Mouse (Mus musculus): ENCODE measurements around the gene Hmmr.

Hmmr gene

DNA sequence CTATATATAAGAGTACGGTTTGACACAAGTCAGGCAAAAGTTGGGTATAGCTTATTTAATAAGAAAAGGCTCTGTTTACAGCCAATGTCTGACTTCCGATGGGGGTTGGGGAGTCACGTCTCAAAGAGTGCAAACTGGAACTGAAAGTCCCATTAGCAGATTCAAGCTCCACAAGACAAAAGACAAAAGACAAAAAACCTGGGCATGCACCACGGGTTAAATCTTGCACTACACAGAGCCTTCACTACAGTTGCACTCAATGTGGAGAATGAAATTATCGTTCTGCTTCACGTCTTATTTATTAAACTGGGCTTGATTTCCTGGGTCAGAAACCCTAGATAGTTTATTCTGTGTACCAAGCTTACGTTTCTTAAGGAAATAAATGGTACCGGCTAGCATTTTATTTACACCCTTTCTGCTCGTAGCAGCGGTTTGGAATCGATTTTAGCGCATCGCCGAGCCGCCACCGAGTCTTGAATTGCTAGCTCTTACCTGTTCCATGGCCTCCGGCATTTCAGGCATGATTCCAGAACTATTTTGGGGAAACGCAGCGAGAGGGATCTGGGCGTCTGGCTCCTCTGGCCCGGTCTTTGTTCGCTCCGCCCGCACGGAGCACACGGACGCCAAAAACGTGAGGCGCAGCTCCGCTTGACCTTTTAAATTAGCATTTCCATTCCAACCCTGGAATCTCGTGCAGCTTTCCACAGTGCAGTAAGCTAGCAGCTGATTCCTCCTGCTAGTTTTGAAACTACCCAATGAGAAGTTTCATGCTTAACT is 38.7 kb downstream of the Hmmr start:
- peak; percentile 48 for DNase-seq (ENCODE audit: low spot score)

DNA sequence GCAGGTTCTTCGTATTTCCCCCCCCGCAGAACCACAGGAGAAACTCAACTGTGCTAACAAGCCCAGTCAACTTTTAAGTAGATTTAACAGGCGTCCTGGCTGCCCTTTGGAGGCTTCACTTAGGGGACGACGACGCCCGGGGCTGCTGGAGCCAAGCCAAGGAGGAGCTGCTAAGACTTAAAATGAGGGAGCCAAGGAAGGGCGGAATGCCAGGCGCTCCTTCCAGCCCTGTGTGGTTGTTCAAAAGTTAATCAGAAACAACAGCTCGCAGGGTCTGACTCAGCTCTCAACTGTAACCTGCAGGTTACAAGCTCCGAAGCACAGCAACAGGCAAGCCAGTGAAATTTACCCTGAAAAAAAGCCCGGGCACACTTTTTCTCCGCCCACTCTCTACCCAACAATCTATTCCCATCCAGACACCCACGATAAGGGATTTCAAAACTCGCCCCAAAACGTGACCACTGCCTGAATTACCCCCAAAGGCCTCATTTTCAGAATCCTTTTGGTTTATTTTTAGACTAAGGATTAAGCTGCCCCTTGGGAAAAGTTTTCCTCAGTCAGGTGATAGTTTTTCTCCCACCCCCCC is 39.8 kb downstream of the Hmmr start:
- peak; percentile 57 for DNase-seq (ENCODE audit: low spot score)

DNA sequence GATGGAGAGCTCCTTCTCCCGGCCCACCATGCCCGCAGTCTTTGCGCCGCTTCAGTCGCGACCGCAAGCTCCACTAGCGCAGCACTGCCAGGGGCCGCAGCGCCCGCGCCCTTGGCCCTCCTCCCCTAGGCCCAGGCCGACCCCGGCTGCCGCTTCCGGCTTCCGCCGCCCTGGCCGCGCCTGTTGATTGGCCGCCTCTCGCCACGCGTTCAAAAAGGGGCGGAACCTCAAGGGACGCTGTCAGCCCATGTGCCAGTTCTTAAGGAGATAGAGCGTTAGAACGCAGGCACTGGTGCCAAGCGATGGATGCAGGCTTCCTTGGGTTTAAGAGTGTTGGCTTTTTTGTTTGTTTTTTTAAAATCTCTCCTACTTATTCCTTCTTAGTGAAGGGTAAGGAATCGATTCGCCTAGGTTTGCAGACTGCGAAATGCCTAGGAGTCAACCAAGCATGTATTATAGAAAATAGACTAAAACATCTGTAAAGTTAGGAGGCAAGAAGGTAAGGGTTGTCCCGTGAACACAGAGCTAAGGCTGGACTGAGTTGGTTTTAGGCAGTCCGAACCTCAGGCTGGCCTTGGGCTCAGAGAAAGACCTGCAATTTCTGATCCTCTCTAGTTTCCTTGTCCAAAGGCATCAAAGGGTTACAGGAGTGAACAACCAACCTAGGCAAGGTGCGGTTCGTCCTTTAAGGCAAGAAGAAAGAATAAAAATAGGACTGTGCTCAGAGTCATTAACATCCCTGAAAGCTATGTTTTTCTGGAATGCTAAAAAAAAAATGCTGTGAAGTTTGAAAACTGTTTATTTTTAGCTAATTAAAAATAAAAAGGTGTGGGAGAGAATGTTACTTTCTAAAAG is 40.5 kb downstream of the Hmmr start:
- DNase-seq (ENCODE audit: low spot score): peak; percentile 92

DNA sequence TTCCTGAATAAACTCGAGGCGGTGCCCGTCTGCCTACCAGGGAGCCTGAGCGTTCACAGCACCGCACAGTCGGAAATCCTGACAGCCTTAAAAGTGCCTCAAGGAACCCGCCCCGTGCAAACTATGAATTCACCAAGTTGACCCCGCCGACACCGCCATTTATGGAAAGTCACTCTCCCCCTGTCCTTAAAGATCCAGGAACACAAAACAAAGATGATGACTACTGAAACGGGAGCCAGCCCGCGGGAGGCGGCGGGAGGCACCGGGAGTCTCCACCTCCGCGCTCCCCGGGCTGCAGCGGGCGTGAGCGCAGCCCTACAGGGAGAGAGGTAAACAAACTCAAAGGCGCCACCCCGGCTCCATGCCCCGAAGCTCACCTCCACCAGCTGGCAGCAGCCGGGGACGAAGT is 41.1 kb downstream of the Hmmr start:
- no peak for DNase-seq (ENCODE audit: low spot score)

DNA sequence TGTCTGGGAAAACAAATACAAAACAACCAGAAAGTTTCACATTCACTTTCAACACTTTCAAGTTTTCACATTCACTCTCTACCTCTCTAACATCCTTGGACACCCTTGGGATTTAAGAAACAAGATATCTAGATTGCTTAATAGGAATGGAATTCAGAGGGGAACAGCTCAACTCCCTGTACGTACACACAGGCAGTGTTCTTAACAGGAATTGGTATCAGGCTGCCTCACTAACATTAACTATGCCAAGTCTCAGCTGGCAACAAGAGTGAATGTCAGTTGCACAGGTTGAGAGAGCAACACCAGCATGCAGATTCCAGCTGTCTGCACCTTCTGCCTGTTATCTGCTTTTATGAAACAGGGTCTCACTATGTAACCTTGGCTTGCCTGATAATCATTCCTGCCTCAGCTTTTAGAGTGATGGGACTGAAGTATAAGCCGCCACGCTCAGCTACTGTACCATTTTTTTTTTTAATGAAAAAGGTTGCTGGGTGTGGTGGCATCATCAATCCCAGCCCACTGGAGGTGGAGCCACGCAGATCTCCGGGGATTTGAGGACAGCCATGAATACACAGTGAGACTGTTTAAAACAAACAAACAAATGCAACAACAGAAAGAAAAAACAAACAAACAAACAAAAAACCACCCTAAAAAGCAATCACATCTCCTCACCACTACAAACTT is 42.6 kb downstream of the Hmmr start:
- DNase-seq (ENCODE audit: low spot score): no peak

DNA sequence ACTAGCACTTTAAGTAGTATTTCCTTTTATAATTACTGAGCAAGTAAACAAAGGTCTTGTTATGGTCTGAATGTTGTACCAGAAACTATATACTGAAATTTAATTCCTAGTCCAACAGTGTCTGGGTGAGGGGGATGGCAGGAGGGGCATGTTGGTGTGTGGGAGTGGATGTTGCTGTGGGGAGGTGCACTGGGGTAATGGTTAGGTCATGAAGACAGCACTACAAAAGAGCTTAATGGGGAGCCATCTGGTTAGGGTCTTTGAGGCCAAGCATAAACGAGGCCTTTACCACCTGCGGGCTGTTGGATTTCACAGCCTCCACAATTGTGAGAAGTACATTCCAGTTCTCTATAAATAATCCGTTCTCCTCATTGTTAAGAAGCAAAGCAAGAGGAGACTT is 49.9 kb downstream of the Hmmr start:
- DNase-seq (ENCODE audit: low spot score): no peak

DNA sequence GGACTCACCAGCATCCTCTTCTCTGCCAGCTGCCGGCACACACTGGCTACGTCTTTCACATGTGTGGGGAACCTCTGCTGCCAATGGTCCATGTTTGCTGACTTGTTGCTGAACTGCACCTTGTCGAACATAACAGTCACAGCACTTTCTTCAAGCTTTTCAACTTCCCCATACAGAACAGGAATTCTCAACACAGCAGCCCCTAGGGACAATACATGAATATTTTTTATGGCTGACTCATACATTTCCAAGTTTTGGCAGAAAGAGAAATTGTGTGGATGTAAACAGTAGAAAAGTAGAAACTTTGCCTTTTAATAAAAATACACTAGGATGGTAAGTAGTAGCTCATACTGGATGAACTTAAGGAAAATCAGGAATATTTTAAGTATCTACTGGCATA is 50.8 kb downstream of the Hmmr start:
- no peak for DNase-seq (ENCODE audit: low spot score)

DNA sequence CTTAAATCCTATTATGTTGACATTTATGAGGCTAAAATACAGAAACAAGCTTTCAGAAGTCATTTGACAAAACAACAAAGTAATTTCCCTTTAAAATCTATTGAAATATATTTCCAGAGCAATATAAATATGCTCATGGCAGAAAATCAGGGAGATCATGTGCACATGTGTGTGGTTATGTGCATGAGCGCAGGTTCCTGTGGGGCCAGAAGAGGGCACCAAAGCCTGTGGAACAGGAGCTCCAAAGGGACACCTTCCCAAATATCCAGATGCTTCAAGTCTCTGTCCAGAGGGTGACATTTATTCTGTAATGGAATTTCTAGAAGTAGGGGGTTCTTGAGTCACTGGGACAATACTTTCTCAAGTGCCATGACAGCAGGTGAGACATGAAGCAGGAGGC is 56.1 kb downstream of the Hmmr start:
- DNase-seq (ENCODE audit: low spot score): no peak

GRCm38 (mm10) chr11:40675014-40675730 is 58.0 kb downstream of the Hmmr start:
- DNase-seq (ENCODE audit: low spot score): no peak
